28 mouse cellular contexts compared by ENCODE assay signal in genomic region chr16:31128116-31128515, GRCm38 (mm10). TPM values are rescaled to one million over a fixed set of nuclear protein-coding genes. Genes with fewer than 3 reads are reported as not detected.
DNase-seq lines count a peak whose midpoint lies in the region; ATAC-seq and TF ChIP-seq lines count a peak whose summit lies in the region.
"Had no signal": no experiment of that assay in that cellular context is flagged by ENCODE, and none has a peak within 500 bp of the region (broad histone marks: within the 10 kb centered on the region; RNA-seq: fewer than 3 reads in every experiment).

No protein-coding gene starts in this region.

- peak overlapping the region; percentile 43 for H3K27ac ChIP-seq in layer of hippocampus, adult 2 months
- no peak overlapping the region for H3K27ac ChIP-seq in liver, embryonic 11.5 days (ENCODE audit: low read depth, low read length)
- H3K27ac ChIP-seq: embryonic facial prominence, embryonic 13.5 days; embryonic facial prominence, embryonic 15.5 days; forebrain, embryonic 13.5 days; forebrain, embryonic 15.5 days had no signal

- no peak overlapping the region for H3K4me2 ChIP-seq in liver, embryonic 11.5 days
- H3K4me2 ChIP-seq: embryonic facial prominence, embryonic 13.5 days; embryonic facial prominence, embryonic 15.5 days; forebrain, embryonic 13.5 days; forebrain, embryonic 15.5 days had no signal

- H3K4me3 ChIP-seq in layer of hippocampus, adult 2 months = no peak overlapping the region
- H3K4me3 ChIP-seq in liver, embryonic 11.5 days (ENCODE audit: low read depth, low read length) = no peak overlapping the region
- H3K4me3 ChIP-seq: embryonic facial prominence, embryonic 13.5 days; embryonic facial prominence, embryonic 15.5 days; erythroblast, embryonic 14.5 days; forebrain, embryonic 13.5 days; forebrain, embryonic 15.5 days had no signal

- H3K36me3 ChIP-seq in liver, embryonic 11.5 days (ENCODE audit: control insufficient read depth, insufficient read depth, low read length) = peaks cover 2% of the 10 kb centered on the region; the same call in 1 of the 2 replicates

- H3K9me3 ChIP-seq in liver, embryonic 11.5 days (ENCODE audit: control insufficient read depth, low read length) = no peaks in the 10 kb centered on the region
- H3K9me3 ChIP-seq: embryonic facial prominence, embryonic 13.5 days; embryonic facial prominence, embryonic 15.5 days; forebrain, embryonic 13.5 days; forebrain, embryonic 15.5 days; G1E had no signal

- no peak for TF ChIP-seq CTCF in layer of hippocampus, adult 2 months (conservative IDR thresholded peaks at IDR 0.05)

- ATAC-seq in liver, embryonic 11.5 days (replicated peaks; ENCODE audit: low FRiP score) = no peak
- ATAC-seq: activated CD4-positive, CD25-positive, alpha-beta regulatory T cell, adult 4 months; forebrain, embryonic 13.5 days; forebrain, embryonic 15.5 days; forebrain, postnatal 0 days; Patski had no signal

- peak in 1 of 2 experiments; percentile 39 for DNase-seq in layer of hippocampus, adult 2 months (ENCODE audit: low spot score in 2 of 2)
- DNase-seq in layer of hippocampus, adult 9-11 months = no peak
- peak; percentile 41 for DNase-seq in adipocyte (ENCODE audit: low spot score)
- DNase-seq in brain, adult 2 months (ENCODE audit: low read depth, low spot score) = peak; percentile 58
- DNase-seq in gonadal fat pad, adult 2 months (ENCODE audit: low read depth) = peak; percentile 23
- DNase-seq in ovary, postnatal 10 days (ENCODE audit: low spot score) = no peak
- DNase-seq in liver, embryonic 11.5 days (ENCODE audit: low spot score) = no peak
- no peak for DNase-seq in c-Kit-positive CD71-positive TER-119-positive erythroid progenitor cells, embryonic 14.5 days (ENCODE audit: low spot score)
- DNase-seq: adrenal gland, adult 2 months; adrenal gland, postnatal 10 days; adrenal gland, postnatal 25 days; cerebellum, adult 11 months; cerebellum, adult 18-20 months; cerebellum, adult 8-10 months; cerebellum, adult 9-11 months; cerebellum, postnatal 14 days; cerebellum, postnatal 36 days; embryo, embryonic 11 days; forebrain, postnatal 0 days had no signal

- no peaks in the 10 kb centered on the region for H3K27me3 ChIP-seq in liver, embryonic 11.5 days (replicated peaks; ENCODE audit: control insufficient read depth, insufficient read depth, low read length)
- H3K27me3 ChIP-seq: CH12.LX; embryonic facial prominence, embryonic 13.5 days; embryonic facial prominence, embryonic 15.5 days; forebrain, embryonic 13.5 days; forebrain, embryonic 15.5 days; Patski had no signal

- no peaks in the 10 kb centered on the region for H3K4me1 ChIP-seq in liver, embryonic 11.5 days (replicated peaks; ENCODE audit: control insufficient read depth, insufficient read depth, low read length)
- H3K4me1 ChIP-seq: embryonic facial prominence, embryonic 15.5 days; forebrain, embryonic 13.5 days; forebrain, embryonic 15.5 days had no signal

- 86% methylated on average over 5 of the region's 5 CpGs for WGBS in liver, embryonic 11.5 days

- no peak overlapping the region for H3K9ac ChIP-seq in liver, embryonic 11.5 days (ENCODE audit: low read depth, low read length)
- H3K9ac ChIP-seq: embryonic facial prominence, embryonic 13.5 days; embryonic facial prominence, embryonic 15.5 days; forebrain, embryonic 13.5 days; forebrain, embryonic 15.5 days; forebrain, postnatal 0 days had no signal

RNA-seq across cellular contexts. Expression of gene Xxylt1, which starts 46.9 kb away (rescaled TPM):
- total RNA-seq in layer of hippocampus, adult 2 months (2021) = 10 to 100 TPM; 18.2 to 19.0 TPM
- 19.8 and 24.1 TPM in 2 replicates for polyA plus RNA-seq in gonadal fat pad, adult 2 months (2012; rRNA removed)
- polyA plus RNA-seq in liver, embryonic 11.5 days (2014; fragmentation: Nextera tagmentation; extraction: Ambion mirVana) = 10.7 and 10.9 TPM in 2 replicates

Comparison
In these comparisons a context has a peak if more than half of its experiments do, and no peak if none do; other contexts are left out.
1. DNase-seq: peak in adipocyte (single experiment), brain, adult 2 months (single experiment) and gonadal fat pad, adult 2 months (single experiment); none in layer of hippocampus, adult 9-11 months (single experiment), ovary, postnatal 10 days (single experiment), liver, embryonic 11.5 days (single experiment) and c-Kit-positive CD71-positive TER-119-positive erythroid progenitor cells, embryonic 14.5 days (single experiment).